Mouse (Mus musculus): ENCODE data around the gene Cdkal1. TPM values are rescaled to one million over a fixed set of nuclear protein-coding genes. Genes with fewer than 3 reads are reported as not detected.

The Cdkal1 gene
- total RNA-seq, 1 experiment: 20.8 TPM

- in situ Hi-C loops (cut with MboI; ENCODE audit: low sequenced_read_pairs in 2 of 2, unreplicated experiment in 2 of 2): no loop called here
- H3K9me3 ChIP-seq (ENCODE audit: control insufficient read depth, insufficient read depth, low read depth, low read length): no peaks in the 10 kb centered on the region
- H3K27ac ChIP-seq (ENCODE audit: insufficient read depth, low read depth, low read length, poor library complexity, severe bottlenecking): no peak overlapping the region
- no peak for DNase-seq (ENCODE audit: low read depth, low spot score)
- TF ChIP-seq MAFK (IDR thresholded peaks at IDR 0.05; ENCODE audit: insufficient read depth, low read depth, low read length) (no peak), CHD2 (IDR thresholded peaks at IDR 0.05; ENCODE audit: low read depth, low read length) (no peak), ZNF384 (IDR thresholded peaks at IDR 0.05; ENCODE audit: low read depth, low read length) (no peak), ZC3H11A (IDR thresholded peaks at IDR 0.05; ENCODE audit: borderline replicate concordance, low read depth, low read length) (no peak)
- no peak overlapping the region for H3K9ac ChIP-seq (ENCODE audit: insufficient read depth, low read depth, low read length, poor library complexity, severe bottlenecking)
- H3K4me3 ChIP-seq (ENCODE audit: insufficient read depth in 1 of 2, low read depth in 1 of 2, low read length in 2 of 2, poor library complexity in 1 of 2, severe bottlenecking in 1 of 2): no peak overlapping the region
- no peaks in the 10 kb centered on the region for H3K4me1 ChIP-seq (ENCODE audit: control insufficient read depth in 2 of 2, insufficient read depth in 2 of 2, low read length in 2 of 2, poor library complexity in 1 of 2)
- H3K36me3 ChIP-seq (ENCODE audit: control insufficient read depth, insufficient read depth, low read length, poor library complexity, severe bottlenecking): no peaks in the 10 kb centered on the region
Observed at GRCm38 (mm10) chr13:29150120-29150519, 705.4 kb downstream of the Cdkal1 start.

- H3K4me3 ChIP-seq (ENCODE audit: insufficient read depth in 1 of 2, low read depth in 1 of 2, low read length in 2 of 2, poor library complexity in 1 of 2, severe bottlenecking in 1 of 2): no peak overlapping the region
- TF ChIP-seq CHD2 (IDR thresholded peaks at IDR 0.05; ENCODE audit: low read depth, low read length) (no peak), ZC3H11A (IDR thresholded peaks at IDR 0.05; ENCODE audit: borderline replicate concordance, low read depth, low read length) (no peak), MAFK (IDR thresholded peaks at IDR 0.05; ENCODE audit: insufficient read depth, low read depth, low read length) (no peak), HCFC1 (IDR thresholded peaks at IDR 0.05; ENCODE audit: borderline replicate concordance, insufficient read depth, low read length) (no peak), ZNF384 (IDR thresholded peaks at IDR 0.05; ENCODE audit: low read depth, low read length) (no peak)
- H3K9ac ChIP-seq (ENCODE audit: insufficient read depth, low read depth, low read length, poor library complexity, severe bottlenecking): no peak overlapping the region
- no peak overlapping the region for H3K27ac ChIP-seq (ENCODE audit: insufficient read depth, low read depth, low read length, poor library complexity, severe bottlenecking)
- H3K4me1 ChIP-seq (ENCODE audit: control insufficient read depth in 2 of 2, insufficient read depth in 2 of 2, low read length in 2 of 2, poor library complexity in 1 of 2): no peaks in the 10 kb centered on the region
- no peaks in the 10 kb centered on the region for H3K9me3 ChIP-seq (ENCODE audit: control insufficient read depth, insufficient read depth, low read depth, low read length)
- in situ Hi-C loops (cut with MboI; ENCODE audit: low sequenced_read_pairs in 2 of 2, unreplicated experiment in 2 of 2): no loop called here
- H3K36me3 ChIP-seq (ENCODE audit: control insufficient read depth, insufficient read depth, low read length, poor library complexity, severe bottlenecking): no peaks in the 10 kb centered on the region
- DNase-seq (ENCODE audit: low read depth, low spot score): no peak
Observed at GRCm38 (mm10) chr13:29149404-29149803, 706.1 kb downstream of the Cdkal1 start.

- Histone ChIP-seq H3K4me3 (ENCODE audit: insufficient read depth in 1 of 2, low read depth in 1 of 2, low read length in 2 of 2, poor library complexity in 1 of 2, severe bottlenecking in 1 of 2) (no peak overlapping the region), H3K27ac (ENCODE audit: insufficient read depth, low read depth, low read length, poor library complexity, severe bottlenecking) (no peak overlapping the region), H3K36me3 (ENCODE audit: control insufficient read depth, insufficient read depth, low read length, poor library complexity, severe bottlenecking) (no peaks in the 10 kb centered on the region), H3K9ac (ENCODE audit: insufficient read depth, low read depth, low read length, poor library complexity, severe bottlenecking) (no peak overlapping the region), H3K4me1 (ENCODE audit: control insufficient read depth in 2 of 2, insufficient read depth in 2 of 2, low read length in 2 of 2, poor library complexity in 1 of 2) (no peaks in the 10 kb centered on the region), H3K9me3 (ENCODE audit: control insufficient read depth, insufficient read depth, low read depth, low read length) (no peaks in the 10 kb centered on the region)
- TF ChIP-seq HCFC1 (IDR thresholded peaks at IDR 0.05; ENCODE audit: borderline replicate concordance, insufficient read depth, low read length): no peak
- TF ChIP-seq ZC3H11A (IDR thresholded peaks at IDR 0.05; ENCODE audit: borderline replicate concordance, low read depth, low read length): no peak
- TF ChIP-seq CHD2 (IDR thresholded peaks at IDR 0.05; ENCODE audit: low read depth, low read length): no peak
- no peak for TF ChIP-seq MAFK (IDR thresholded peaks at IDR 0.05; ENCODE audit: insufficient read depth, low read depth, low read length)
- no peak for TF ChIP-seq ZNF384 (IDR thresholded peaks at IDR 0.05; ENCODE audit: low read depth, low read length)
- in situ Hi-C loops (cut with MboI; ENCODE audit: low sequenced_read_pairs in 2 of 2, unreplicated experiment in 2 of 2): no loop called here
- DNase-seq (ENCODE audit: low read depth, low spot score): no peak
Observed at GRCm38 (mm10) chr13:29148616-29149015, 706.9 kb downstream of the Cdkal1 start.

Other genes starting within 250 kb of the Cdkal1 start
- gene E2f3, start 130.4 kb upstream of the Cdkal1 start, total RNA-seq (2012; rRNA removed): 12.5 and 15.5 TPM in 2 replicates

All from ES-E14 (cell line).